Mouse (Mus musculus) spleen, embryonic (tissue): ENCODE measurements around the gene Robo1.

ENCODE experiments used
- CTCF ChIA-PET: fragments of 350-600 bp; sonication (Branson Sonifier 250); formaldehyde crosslinking; loops from one replicate; lab custom pipeline; 2022; lab: Charles Lee

Gene Robo1

GRCm38 (mm10) chr16:72678947-72679558 lies 370.9 kb downstream of the Robo1 start:
- CTCF ChIA-PET = no interaction called here

DNA sequence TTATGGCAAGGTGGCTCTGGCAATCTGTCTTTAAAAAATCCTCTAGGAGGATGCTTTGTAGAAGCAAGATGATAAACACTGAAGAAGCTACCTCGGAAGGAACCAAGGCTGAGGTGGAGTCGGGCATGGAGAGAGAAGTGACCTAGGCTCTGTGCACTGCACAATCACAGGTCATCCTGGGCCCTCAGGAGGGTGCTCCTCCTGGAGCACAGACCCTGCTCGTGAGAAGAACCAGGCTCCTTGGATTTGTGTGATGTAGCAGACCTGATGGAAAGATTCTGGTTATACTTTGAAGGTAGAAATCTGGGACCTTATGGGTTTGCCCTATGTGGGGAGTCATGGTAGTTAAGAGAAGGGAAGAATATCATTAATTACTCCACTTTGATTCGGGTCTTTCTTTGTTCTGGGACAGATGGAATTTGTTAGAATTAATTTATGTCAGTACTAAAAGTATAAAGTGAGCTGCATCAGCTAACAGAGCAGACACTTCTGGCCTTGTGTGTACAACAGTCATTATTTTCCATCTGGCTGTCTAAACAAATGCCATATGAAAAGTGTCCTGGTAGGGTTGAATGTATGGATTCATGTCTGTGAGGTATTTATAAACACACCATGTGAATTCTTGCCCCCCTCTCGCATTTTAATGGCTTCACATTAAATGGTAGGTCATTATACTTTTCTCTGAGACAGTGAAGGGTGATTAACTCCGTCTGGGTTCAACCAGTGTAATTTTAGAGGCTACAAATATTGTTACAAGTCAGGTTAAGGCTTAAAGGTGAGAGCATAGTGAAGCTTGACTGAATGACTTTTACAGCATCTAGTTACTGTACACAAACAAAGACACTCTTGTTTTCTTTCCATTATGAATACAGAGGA lies 377.7 kb downstream of the Robo1 start:
- CTCF ChIA-PET = no interaction called here

- CTCF ChIA-PET = no interaction called here
Observed at GRCm38 (mm10) chr16:72686480-72687053, 378.5 kb downstream of the Robo1 start.

DNA sequence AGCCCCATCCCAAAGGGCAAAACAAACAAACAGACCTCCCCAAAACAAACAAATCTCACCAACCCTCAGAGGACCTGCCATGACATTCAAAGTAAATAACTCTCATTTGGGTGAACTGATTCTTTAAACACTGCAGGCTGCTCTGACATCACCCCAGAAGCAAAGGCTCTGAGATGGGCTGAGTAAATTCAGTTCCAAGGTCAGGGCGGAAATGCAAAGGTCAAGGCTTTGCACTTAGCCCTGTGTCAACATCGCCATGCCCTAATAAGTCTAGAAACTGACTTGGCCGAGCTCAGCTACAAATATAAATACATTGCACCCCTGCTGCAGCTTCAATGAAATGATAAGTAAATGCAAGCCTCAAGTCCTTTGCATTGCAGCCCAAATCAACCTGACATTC lies 379.5 kb downstream of the Robo1 start:
- CTCF ChIA-PET = no interaction called here

DNA sequence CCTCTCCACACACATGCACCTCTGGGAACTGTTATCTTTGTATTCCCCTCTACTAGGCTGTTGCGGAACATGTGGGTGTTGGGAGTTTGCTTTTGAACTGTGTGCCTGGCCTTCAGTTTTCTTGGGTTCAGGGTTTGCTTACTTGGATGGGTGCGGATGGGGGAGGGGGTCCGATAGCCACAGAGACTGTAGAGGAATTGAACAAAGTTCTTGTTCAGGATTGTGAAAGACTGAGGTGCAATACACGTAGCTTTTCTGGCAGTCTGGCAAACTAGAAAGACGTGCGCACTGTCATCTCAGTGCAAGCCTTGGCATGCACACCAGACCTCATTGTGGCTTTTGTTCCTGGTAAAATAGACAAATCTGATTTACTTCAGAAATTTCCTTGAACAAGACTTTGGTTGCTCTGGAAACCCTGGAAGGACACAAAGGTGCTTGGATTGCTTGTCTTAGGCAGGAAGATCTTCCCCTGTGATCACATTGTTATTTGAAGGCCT lies 380.1 kb downstream of the Robo1 start:
- CTCF ChIA-PET = no interaction called here

GRCm38 (mm10) chr16:72691909-72692308 lies 383.8 kb downstream of the Robo1 start:
- CTCF ChIA-PET = no interaction called here

DNA sequence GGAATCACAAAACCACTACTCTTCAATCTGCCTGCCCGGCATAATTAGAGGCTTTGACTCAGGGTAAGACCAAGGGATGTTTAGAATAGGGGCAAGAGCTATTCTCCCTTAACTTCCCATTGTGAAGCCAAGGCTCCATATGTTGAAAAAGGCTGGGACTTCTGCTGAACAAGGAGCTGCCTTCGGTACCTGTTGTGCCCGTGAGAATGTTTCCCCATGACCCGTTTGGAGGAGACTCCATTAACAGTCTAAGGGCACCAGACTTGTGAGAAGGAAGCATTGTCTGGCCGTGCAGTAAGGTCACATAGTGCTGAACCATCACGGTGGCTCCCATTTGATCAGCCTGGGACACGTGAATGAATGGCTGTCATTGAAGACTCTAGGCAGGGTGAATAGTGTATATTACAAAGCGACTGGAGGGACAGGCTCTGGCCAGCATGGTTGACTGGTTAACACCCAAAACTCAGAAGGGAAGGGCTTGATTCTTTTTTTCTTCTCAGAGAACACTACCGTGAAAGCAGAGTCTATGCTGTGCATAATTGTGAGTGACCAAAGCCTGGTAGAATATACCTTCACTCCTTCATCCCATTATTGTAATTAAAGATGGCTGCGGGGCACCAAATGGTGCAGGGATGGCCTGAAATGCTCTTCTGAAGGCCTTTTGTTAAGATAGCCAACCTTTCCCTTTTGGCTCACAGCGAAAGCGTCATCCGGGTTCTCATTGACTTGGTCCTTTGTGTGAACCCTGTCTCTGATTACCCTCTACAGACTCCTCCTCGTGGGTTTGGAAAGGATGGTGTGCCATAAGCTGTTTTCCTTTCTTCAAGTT lies 385.6 kb downstream of the Robo1 start:
- CTCF ChIA-PET = no interaction called here

DNA sequence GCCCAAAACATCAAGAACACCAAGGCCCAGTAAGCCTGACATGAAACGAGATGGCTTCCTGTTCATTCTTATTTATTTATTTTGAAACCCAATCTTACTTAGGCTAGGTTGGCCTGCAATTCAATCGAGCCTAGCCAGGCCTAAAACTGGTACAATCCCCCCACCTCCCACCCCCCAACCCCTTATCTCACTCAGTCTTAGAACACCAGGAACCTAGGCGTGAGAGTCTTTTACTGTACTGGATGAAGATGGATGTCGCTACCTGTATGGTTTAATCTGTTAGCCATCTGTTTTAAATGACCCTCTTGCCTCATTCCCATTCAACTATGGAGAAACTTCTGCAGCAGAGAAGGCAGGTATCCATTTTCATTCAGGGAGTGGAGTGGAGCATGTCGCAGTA lies 386.7 kb downstream of the Robo1 start:
- CTCF ChIA-PET = no interaction called here

GRCm38 (mm10) chr16:72699238-72700006 lies 391.3 kb downstream of the Robo1 start:
- CTCF ChIA-PET = no interaction called here

DNA sequence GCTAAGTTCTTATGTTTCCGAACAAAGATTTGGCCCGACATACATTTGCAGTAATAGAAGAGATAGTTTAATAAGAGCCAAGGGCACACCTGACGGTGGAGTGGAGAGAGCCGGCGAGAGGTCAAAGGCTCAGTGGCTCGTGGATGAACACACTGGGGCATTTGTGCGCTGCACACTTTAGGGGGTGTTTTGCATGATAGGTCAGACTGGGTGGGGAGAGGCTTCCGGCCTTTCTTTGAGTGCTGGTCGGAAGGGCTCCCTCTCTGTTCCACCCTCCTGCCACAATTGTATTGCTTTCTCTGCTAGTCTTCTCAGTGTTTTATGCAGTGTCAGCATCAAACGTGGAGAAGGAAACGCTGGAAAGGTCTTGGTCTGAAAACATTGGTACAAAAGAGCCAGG lies 392.2 kb downstream of the Robo1 start:
- CTCF ChIA-PET = no interaction called here

- CTCF ChIA-PET = no interaction called here
Observed at GRCm38 (mm10) chr16:72703486-72703885, 395.4 kb downstream of the Robo1 start.

DNA sequence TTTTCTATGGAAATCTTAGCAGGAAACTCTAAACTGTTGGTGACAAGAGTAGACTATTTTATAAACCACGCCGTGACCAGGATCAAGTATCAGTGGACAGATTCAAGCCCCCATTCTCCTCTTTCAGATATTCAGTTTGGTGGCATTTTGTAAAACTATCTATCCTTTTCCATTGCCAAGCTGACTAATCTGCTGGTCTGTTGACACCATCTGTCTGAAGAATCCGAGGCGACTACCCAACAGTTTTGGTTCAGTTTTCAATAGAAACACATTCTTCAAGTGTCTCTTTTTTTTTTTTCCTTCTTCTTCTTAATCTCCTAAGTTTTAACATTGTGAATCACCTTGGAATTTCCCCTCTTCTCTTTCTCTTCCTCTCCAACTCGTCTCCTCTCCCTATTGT lies 397.7 kb downstream of the Robo1 start:
- CTCF ChIA-PET = no interaction called here

DNA sequence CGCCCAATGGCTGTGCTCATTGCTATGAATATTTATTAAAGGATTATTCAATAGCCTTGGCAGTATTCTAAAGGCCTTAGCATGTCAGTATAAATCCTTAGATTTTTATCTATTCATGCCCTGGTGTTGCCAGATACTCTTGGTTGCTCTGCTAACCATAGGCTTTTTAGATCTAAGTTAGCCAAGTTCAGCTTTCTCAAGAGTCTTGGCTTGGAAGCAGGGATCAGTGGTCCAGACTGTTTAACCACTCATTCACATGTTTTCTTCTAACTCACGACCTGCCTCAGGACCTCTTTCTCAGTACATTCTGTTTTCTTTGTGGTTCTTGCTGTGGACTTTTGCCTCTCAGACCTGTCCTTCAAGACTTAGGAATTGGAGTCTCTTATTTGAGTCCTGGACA lies 400.4 kb downstream of the Robo1 start:
- CTCF ChIA-PET = no interaction called here

DNA sequence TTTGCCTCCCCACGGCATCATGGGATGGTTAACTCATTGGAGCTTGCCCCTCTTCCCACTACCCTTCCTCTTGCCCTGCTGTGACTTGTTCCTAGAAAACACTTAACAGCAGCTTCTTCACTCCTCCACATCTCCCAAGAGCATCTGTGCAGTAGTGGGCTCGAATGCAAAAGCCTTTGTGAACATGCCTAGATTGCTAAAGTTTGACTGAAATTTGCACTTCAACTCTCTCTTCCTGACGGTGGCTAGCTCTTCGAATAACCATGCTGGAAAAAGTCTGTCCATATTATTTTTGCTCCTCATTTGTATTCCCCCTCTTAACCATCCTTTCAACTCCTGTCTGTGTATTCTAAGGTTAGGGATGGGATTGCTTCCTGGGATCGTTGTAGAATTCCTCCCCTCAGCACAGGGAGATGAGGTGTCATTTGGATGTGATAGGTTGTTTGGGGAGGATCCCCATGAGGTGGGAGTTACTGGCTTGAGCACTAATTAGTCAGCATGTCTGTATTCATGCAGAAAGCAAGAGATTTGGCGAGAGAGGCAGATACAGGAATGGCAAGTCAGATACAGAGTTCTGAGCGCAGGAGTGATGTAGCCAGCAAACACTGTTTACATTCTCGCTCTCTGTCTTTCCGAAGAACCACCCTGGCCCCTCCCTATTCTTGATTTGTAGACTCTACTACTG lies 409.2 kb downstream of the Robo1 start:
- CTCF ChIA-PET = no interaction called here

DNA sequence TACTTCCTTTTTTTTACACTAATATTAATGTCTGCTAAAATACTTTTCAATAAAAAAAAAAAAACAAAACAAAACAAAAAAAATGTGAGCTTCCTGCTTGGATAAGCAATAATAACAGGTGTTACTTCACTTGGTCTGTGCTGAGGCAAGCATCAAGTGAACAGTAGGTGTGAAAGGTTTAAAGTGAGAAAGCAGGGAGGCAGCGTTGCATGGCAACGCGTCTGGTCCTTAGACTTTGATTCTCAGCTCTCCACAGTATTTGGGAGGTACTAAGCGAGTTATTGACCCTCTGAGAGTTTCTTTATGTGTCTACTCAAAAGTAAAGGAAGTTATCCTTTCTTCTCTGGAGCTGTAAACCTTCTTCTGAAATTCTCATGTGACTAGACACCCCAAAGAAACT lies 411.0 kb downstream of the Robo1 start:
- CTCF ChIA-PET = interaction anchor here (0.5 to 0.7 kb wide), 2 partner anchors 107 to 521 kb away, joined by 3 read pairs; no protein-coding TSS in a partner anchor

GRCm38 (mm10) chr16:72720979-72721378 lies 412.9 kb downstream of the Robo1 start:
- CTCF ChIA-PET = no interaction called here

- CTCF ChIA-PET = no interaction called here
Observed at GRCm38 (mm10) chr16:72721713-72722481, 413.8 kb downstream of the Robo1 start.

- CTCF ChIA-PET = no interaction called here
Observed at GRCm38 (mm10) chr16:72734234-72734633, 426.1 kb downstream of the Robo1 start.

DNA sequence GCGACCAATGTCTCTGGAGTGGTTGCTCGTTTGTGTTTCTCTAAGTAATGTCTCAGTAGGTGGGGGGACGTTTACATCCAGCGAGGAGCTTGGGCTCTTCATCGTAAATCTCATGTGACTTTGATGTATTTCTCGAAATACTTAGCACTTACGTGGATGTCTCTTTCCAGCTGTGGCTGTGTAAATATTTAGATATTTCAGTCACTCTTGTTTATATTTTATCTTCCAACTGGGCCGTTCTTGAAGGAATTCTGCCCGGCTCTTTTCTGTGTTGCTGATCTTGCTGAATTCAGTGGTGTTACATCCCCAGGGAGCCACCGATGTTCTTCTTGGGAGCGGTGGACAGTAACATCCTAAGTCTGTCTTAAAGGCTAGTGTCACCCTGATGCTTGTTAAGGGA lies 427.1 kb downstream of the Robo1 start:
- CTCF ChIA-PET = no interaction called here

DNA sequence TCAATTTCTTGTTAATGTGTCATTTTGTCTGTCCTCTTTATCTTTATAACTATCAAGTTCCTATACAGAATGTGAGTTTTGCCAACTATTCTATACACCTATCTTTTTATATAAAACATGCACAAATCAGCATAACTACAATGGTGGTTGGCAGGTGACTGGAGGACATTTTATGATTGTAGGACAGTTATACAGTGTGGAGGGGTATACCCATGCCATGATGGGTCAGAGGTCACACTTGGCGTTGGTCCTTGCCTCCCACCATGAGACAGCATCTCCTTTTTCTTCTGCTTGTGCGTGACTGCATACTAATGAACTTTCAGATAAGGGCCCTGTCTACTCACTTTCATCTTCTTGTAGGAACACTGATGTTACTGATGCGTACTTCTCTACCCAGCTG lies 427.5 kb downstream of the Robo1 start:
- CTCF ChIA-PET = no interaction called here
